ENCODE assay signal across 9 mouse cellular contexts in genomic region chr19:3451649-3452048, GRCm38 (mm10). TPM values are rescaled to one million over a fixed set of nuclear protein-coding genes. Genes with fewer than 3 reads are reported as not detected.
DNase-seq lines count a peak whose midpoint lies in the region; ATAC-seq and TF ChIP-seq lines count a peak whose summit lies in the region.
"Had no signal": no experiment of that assay in that cellular context is flagged by ENCODE, and none has a peak within 500 bp of the region (broad histone marks: within the 10 kb centered on the region; RNA-seq: fewer than 3 reads in every experiment).

No protein-coding gene starts in this region.

- H3K4me2 ChIP-seq in CH12.LX (ENCODE audit: insufficient read depth, low read depth, poor library complexity, severe bottlenecking) = no peak overlapping the region
- H3K4me2 ChIP-seq in hindbrain, embryonic 13.5 days = no peak overlapping the region
- no peak overlapping the region for H3K4me2 ChIP-seq in midbrain, embryonic 16.5 days (ENCODE audit: low read length)

- H3K4me3 ChIP-seq in CH12.LX (replicated peaks in 1 of 3; ENCODE audit: low read depth in 2 of 3, low read length in 2 of 3, poor library complexity in 1 of 3) = no peak overlapping the region
- no peak overlapping the region for H3K4me3 ChIP-seq in hindbrain, embryonic 13.5 days
- no peak overlapping the region for H3K4me3 ChIP-seq in midbrain, embryonic 16.5 days (ENCODE audit: low read depth, low read length)
- H3K4me3 ChIP-seq in cerebellum, adult 2 months (replicated peaks; ENCODE audit: insufficient read depth, low read depth, low read length) = no peak overlapping the region
- H3K4me3 ChIP-seq: left cerebral cortex, adult 2 months had no signal

- no peak overlapping the region for H3K9ac ChIP-seq in CH12.LX (ENCODE audit: insufficient read depth, low read depth)
- no peak overlapping the region for H3K9ac ChIP-seq in hindbrain, embryonic 13.5 days
- H3K9ac ChIP-seq in midbrain, embryonic 16.5 days (ENCODE audit: low read depth, low read length) = no peak overlapping the region

- H3K27ac ChIP-seq in CH12.LX (ENCODE audit: insufficient read depth, low read depth) = no peak overlapping the region
- no peak overlapping the region for H3K27ac ChIP-seq in hindbrain, embryonic 13.5 days
- no peak overlapping the region for H3K27ac ChIP-seq in midbrain, embryonic 16.5 days (ENCODE audit: low read length)
- no peak overlapping the region for H3K27ac ChIP-seq in cerebellum, adult 2 months (ENCODE audit: insufficient read depth, low read length)
- H3K27ac ChIP-seq: left cerebral cortex, adult 2 months had no signal

- no peaks in the 10 kb centered on the region for H3K79me2 ChIP-seq in CH12.LX (replicated peaks; ENCODE audit: control insufficient read depth, extremely low read depth, insufficient read depth, poor library complexity, severe bottlenecking)

- dilution Hi-C loops in CH12.LX (cut with MboI; ENCODE audit: extremely low pct_ligation_motif_present, extremely low pct_unique_long_range_greater_than_20kb, low sequenced_read_pairs) = no loop called here

- peaks cover 20 to 40% of the 10 kb centered on the region in 2 experiments for H3K36me3 ChIP-seq in CH12.LX (replicated peaks in 1 of 2; ENCODE audit: control insufficient read depth in 1 of 2, insufficient read depth in 1 of 2, low read length in 1 of 2)
- peaks cover 37% of the 10 kb centered on the region for H3K36me3 ChIP-seq in hindbrain, embryonic 13.5 days
- H3K36me3 ChIP-seq in midbrain, embryonic 16.5 days (ENCODE audit: control insufficient read depth, insufficient read depth, low read length) = peaks cover 12% of the 10 kb centered on the region; the same call in 1 of the 2 replicates

- no peak for TF ChIP-seq EP300 in CH12.LX (IDR thresholded peaks at IDR 0.05; ENCODE audit: low read length)

- peaks cover 0 to 17% of the 10 kb centered on the region in 2 experiments; a peak in 2 of 4 replicates for H3K4me1 ChIP-seq in CH12.LX (ENCODE audit: control insufficient read depth in 1 of 2, insufficient read depth in 2 of 2)
- H3K4me1 ChIP-seq in hindbrain, embryonic 13.5 days (replicated peaks) = peaks cover 5% of the 10 kb centered on the region; the same call in 1 of the 2 replicates
- peaks cover 5% of the 10 kb centered on the region; the same call in 1 of the 2 replicates for H3K4me1 ChIP-seq in midbrain, embryonic 16.5 days (ENCODE audit: control insufficient read depth, insufficient read depth, low read length)
- no peaks in the 10 kb centered on the region for H3K4me1 ChIP-seq in cerebellum, adult 2 months (ENCODE audit: control insufficient read depth, insufficient read depth, low read length)

- no peaks in the 10 kb centered on the region for H3K27me3 ChIP-seq in CH12.LX (replicated peaks)
- no peaks in the 10 kb centered on the region for H3K27me3 ChIP-seq in hindbrain, embryonic 13.5 days
- H3K27me3 ChIP-seq in midbrain, embryonic 16.5 days (ENCODE audit: control insufficient read depth, insufficient read depth, low read depth, low read length) = no peaks in the 10 kb centered on the region
- H3K27me3 ChIP-seq in cerebellum, adult 2 months (ENCODE audit: control insufficient read depth, insufficient read depth, low read length) = no peaks in the 10 kb centered on the region

- in situ Hi-C loops in CH12.LX (cut with MboI; ENCODE audit: low pct_ligation_motif_present, low pct_unique_long_range_greater_than_20kb, low sequenced_read_pairs) = loop anchor here (5.0 kb wide), 1 partner anchor 139 kb away; no protein-coding TSS in a partner anchor

- TF ChIP-seq RAD21 in CH12.LX (IDR thresholded peaks at IDR 0.05; ENCODE audit: low read depth, low read length) = no peak

- ATAC-seq in hindbrain, embryonic 13.5 days (ENCODE audit: low FRiP score) = peak; percentile 38; the same call in 1 of the 2 replicates
- peak; percentile 34; the same call in 1 of the 2 replicates for ATAC-seq in midbrain, embryonic 16.5 days

- DNase-seq in B cell, adult 2 months = peak; percentile 21 to 31
- DNase-seq in CH12.LX (ENCODE audit: extremely low read depth) (peak; percentile 35), adipocyte (ENCODE audit: low spot score) (no peak)
- no peak for DNase-seq in cerebellum, adult 2 months
- no peak for DNase-seq in ovary, postnatal 10 days (ENCODE audit: low spot score)
- DNase-seq in layer of hippocampus, adult 9-11 months = no peak

- 64% methylated on average over 6 of the region's 6 CpGs for WGBS in hindbrain, embryonic 13.5 days
- 59% methylated on average over 6 of the region's 6 CpGs for WGBS in midbrain, embryonic 16.5 days
- 25% methylated on average over 6 of the region's 6 CpGs for WGBS in cerebellum, adult 2 months

- TF ChIP-seq CTCF in CH12.LX (conservative IDR thresholded peaks at IDR 0.05 in 1 of 2, IDR thresholded peaks at IDR 0.05 in 1 of 2; ENCODE audit: low read depth in 2 of 2, low read length in 2 of 2) = no peak
- no peak for TF ChIP-seq CTCF in cerebellum, adult 2 months (IDR thresholded peaks at IDR 0.05; ENCODE audit: borderline replicate concordance, insufficient read depth, low read depth, low read length)

- H3K9me3 ChIP-seq in CH12.LX (replicated peaks; ENCODE audit: low read length) = peaks cover 2% of the 10 kb centered on the region
- no peaks in the 10 kb centered on the region for H3K9me3 ChIP-seq in hindbrain, embryonic 13.5 days
- H3K9me3 ChIP-seq in midbrain, embryonic 16.5 days (replicated peaks; ENCODE audit: control insufficient read depth, low read length, poor library complexity, severe bottlenecking) = no peaks in the 10 kb centered on the region

- no peak for TF ChIP-seq POLR2A in CH12.LX (IDR thresholded peaks at IDR 0.05; ENCODE audit: low read depth, low read length)
- TF ChIP-seq POLR2A in cerebellum, adult 2 months (IDR thresholded peaks at IDR 0.05; ENCODE audit: borderline replicate concordance, insufficient read depth, low read length) = no peak

TF ChIP-seq in CH12.LX, 34 proteins besides CTCF, POLR2A, EP300 and RAD21:
- TF ChIP-seq NELFE (IDR thresholded peaks at IDR 0.05; ENCODE audit: low read depth, low read length) (no peak), TCF12 (IDR thresholded peaks at IDR 0.05; ENCODE audit: low read depth, low read length) (peak; percentile 35; the same call in 1 of the 2 replicates)

RNA-seq across cellular contexts. Expression of gene Gal, which starts 37.3 kb away (rescaled TPM):
- total RNA-seq in CH12.LX (2012; rRNA removed) (not detected in 2 replicates), CH12.LX (2014; rRNA removed) (not detected in 2 replicates)
- not detected in 2 replicates for polyA plus RNA-seq in CH12.LX (2012; ENCODE audit: insufficient read length, low read depth)
- polyA plus RNA-seq in hindbrain, embryonic 13.5 days (2015; fragmentation: Nextera tagmentation; extraction: Ambion mirVana) = 23.3 and 33.2 TPM in 2 replicates
- polyA plus RNA-seq in midbrain, embryonic 16.5 days (2015; fragmentation: Nextera tagmentation; extraction: Ambion mirVana) = 15.6 and 16.6 TPM in 2 replicates
- 6.7 and 7.1 TPM in 2 replicates for polyA plus RNA-seq in cerebellum, adult 2 months (2012; rRNA removed)

Comparison
In these comparisons a context has a peak if more than half of its experiments do, and no peak if none do; other contexts are left out.
1. DNase-seq: peak in B cell, adult 2 months (2 of 2) and CH12.LX (single experiment); none in adipocyte (single experiment), cerebellum, adult 2 months (0 of 2), ovary, postnatal 10 days (single experiment) and layer of hippocampus, adult 9-11 months (single experiment).